Mouse (Mus musculus): Measurements from ENCODE around the gene Stat6. TPM values are rescaled to one million over a fixed set of nuclear protein-coding genes. Genes with fewer than 3 reads are reported as not detected.
A peak's percentile ranks its signal among the peaks of the same experiment; 100 is the strongest.

The Stat6 gene
- polyA plus RNA-seq, 1 experiment, result 8.7 TPM

DNA sequence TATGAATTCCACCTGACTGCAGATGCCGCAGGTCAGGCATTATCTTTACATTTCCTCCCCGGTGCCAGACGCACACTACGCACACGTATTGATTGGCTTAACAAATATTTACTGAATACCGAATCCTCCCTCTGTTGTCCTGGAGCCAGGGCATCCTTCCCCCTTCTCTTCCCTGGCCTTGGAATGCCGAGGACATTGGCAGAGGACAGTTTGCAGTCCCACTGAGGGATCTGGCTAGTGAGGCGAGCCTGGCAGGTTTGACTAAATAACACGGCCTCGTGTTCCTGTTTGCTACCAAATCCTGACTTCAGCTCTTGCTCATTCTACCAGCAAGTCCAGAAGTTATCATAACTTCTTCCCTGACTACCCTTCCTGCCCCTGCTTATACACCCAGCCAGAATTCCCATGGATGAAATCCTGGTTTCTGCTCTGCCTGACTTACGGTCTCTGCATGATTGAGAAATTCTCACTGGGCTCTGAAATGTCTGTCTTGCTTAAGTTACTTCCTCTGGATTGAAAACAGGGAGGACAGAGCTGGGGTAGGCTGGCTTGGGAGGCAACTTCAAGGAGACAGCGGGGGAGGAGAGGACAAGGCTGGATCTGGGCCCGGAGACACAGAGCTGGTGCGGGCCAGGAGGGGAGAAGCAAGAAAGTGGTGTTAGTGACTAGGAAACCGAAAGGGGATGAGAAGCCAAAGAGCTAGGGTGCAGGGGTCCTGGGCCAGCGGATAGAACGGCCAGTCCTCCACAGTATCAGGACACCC is 42.8 kb upstream of the Stat6 start:
- Histone ChIP-seq H3K27me3 (ENCODE audit: control insufficient read depth, insufficient read depth, low read length) (no peaks in the 10 kb centered on the region), H3K4me1 (ENCODE audit: control insufficient read depth, insufficient read depth, low read length) (peaks cover 69% of the 10 kb centered on the region), H3K4me3 (replicated peaks; ENCODE audit: insufficient read depth, low read depth, low read length) (no peak overlapping the region), H3K27ac (ENCODE audit: insufficient read depth, low read length) (peak overlapping the region; percentile 63)
- DNase-seq, result peak; percentile 64 to 75
- TF ChIP-seq POLR2A (IDR thresholded peaks at IDR 0.05; ENCODE audit: borderline replicate concordance, insufficient read depth, low read length), result no peak
- no peak for TF ChIP-seq CTCF (IDR thresholded peaks at IDR 0.05; ENCODE audit: borderline replicate concordance, insufficient read depth, low read depth, low read length)
- 8% methylated on average over 17 of the region's 17 CpGs for WGBS

GRCm38 (mm10) chr10:127602194-127602593 is 40.6 kb upstream of the Stat6 start:
- Histone ChIP-seq H3K27ac (ENCODE audit: insufficient read depth, low read length) (no peak overlapping the region), H3K4me1 (ENCODE audit: control insufficient read depth, insufficient read depth, low read length) (peaks cover 57% of the 10 kb centered on the region), H3K27me3 (ENCODE audit: control insufficient read depth, insufficient read depth, low read length) (no peaks in the 10 kb centered on the region), H3K4me3 (replicated peaks; ENCODE audit: insufficient read depth, low read depth, low read length) (no peak overlapping the region)
- DNase-seq, result no peak
- no peak for TF ChIP-seq POLR2A (IDR thresholded peaks at IDR 0.05; ENCODE audit: borderline replicate concordance, insufficient read depth, low read length)
- no peak for TF ChIP-seq CTCF (IDR thresholded peaks at IDR 0.05; ENCODE audit: borderline replicate concordance, insufficient read depth, low read depth, low read length)
- WGBS, result 93% methylated on average over 6 of the region's 6 CpGs

- Histone ChIP-seq H3K27me3 (ENCODE audit: control insufficient read depth, insufficient read depth, low read length) (no peaks in the 10 kb centered on the region), H3K4me1 (ENCODE audit: control insufficient read depth, insufficient read depth, low read length) (peaks cover 44% of the 10 kb centered on the region), H3K4me3 (replicated peaks; ENCODE audit: insufficient read depth, low read depth, low read length) (no peak overlapping the region), H3K27ac (ENCODE audit: insufficient read depth, low read length) (0 out of 2 replicates have a peak overlapping the region, but pooled peaks have one; percentile 17)
- TF ChIP-seq CTCF (IDR thresholded peaks at IDR 0.05; ENCODE audit: borderline replicate concordance, insufficient read depth, low read depth, low read length) (no peak), POLR2A (IDR thresholded peaks at IDR 0.05; ENCODE audit: borderline replicate concordance, insufficient read depth, low read length) (no peak)
- no peak for DNase-seq
- 78% methylated on average over 13 of the region's 13 CpGs for WGBS
Observed at GRCm38 (mm10) chr10:127603437-127604371, 39.1 kb upstream of the Stat6 start.

- no peak for TF ChIP-seq CTCF (IDR thresholded peaks at IDR 0.05; ENCODE audit: borderline replicate concordance, insufficient read depth, low read depth, low read length)
- Histone ChIP-seq H3K4me3 (replicated peaks; ENCODE audit: insufficient read depth, low read depth, low read length) (no peak overlapping the region), H3K4me1 (ENCODE audit: control insufficient read depth, insufficient read depth, low read length) (peaks cover 37% of the 10 kb centered on the region), H3K27me3 (ENCODE audit: control insufficient read depth, insufficient read depth, low read length) (no peaks in the 10 kb centered on the region), H3K27ac (ENCODE audit: insufficient read depth, low read length) (0 out of 2 replicates have a peak overlapping the region, but pooled peaks have one; percentile 17)
- peak; percentile 48 to 49 for DNase-seq
- 31% methylated on average over 15 of the region's 15 CpGs for WGBS
Observed at GRCm38 (mm10) chr10:127604465-127605250, 38.1 kb upstream of the Stat6 start.

GRCm38 (mm10) chr10:127605251-127605547 is 37.6 kb upstream of the Stat6 start:
- WGBS, result 75% methylated on average over 8 of the region's 8 CpGs
- DNase-seq, result no peak
- no peak overlapping the region for H3K27ac ChIP-seq (ENCODE audit: insufficient read depth, low read length)

GRCm38 (mm10) chr10:127605756-127606155 is 37.0 kb upstream of the Stat6 start:
- TF ChIP-seq POLR2A (IDR thresholded peaks at IDR 0.05; ENCODE audit: borderline replicate concordance, insufficient read depth, low read length) (no peak), CTCF (IDR thresholded peaks at IDR 0.05; ENCODE audit: borderline replicate concordance, insufficient read depth, low read depth, low read length) (no peak)
- Histone ChIP-seq H3K27me3 (ENCODE audit: control insufficient read depth, insufficient read depth, low read length) (no peaks in the 10 kb centered on the region), H3K4me3 (replicated peaks; ENCODE audit: insufficient read depth, low read depth, low read length) (no peak overlapping the region), H3K27ac (ENCODE audit: insufficient read depth, low read length) (no peak overlapping the region), H3K4me1 (ENCODE audit: control insufficient read depth, insufficient read depth, low read length) (peaks cover 26% of the 10 kb centered on the region)
- no peak for DNase-seq
- 43% methylated on average over 9 of the region's 9 CpGs for WGBS

More at GRCm38 (mm10) chr10:127605251-127605547, 37.6 kb upstream of the Stat6 start:
- no peak overlapping the region for H3K4me3 ChIP-seq (replicated peaks; ENCODE audit: insufficient read depth, low read depth, low read length)
- no peaks in the 10 kb centered on the region for H3K27me3 ChIP-seq (ENCODE audit: control insufficient read depth, insufficient read depth, low read length)
- no peak for TF ChIP-seq POLR2A (IDR thresholded peaks at IDR 0.05; ENCODE audit: borderline replicate concordance, insufficient read depth, low read length)
- no peak for TF ChIP-seq CTCF (IDR thresholded peaks at IDR 0.05; ENCODE audit: borderline replicate concordance, insufficient read depth, low read depth, low read length)
- H3K4me1 ChIP-seq (ENCODE audit: control insufficient read depth, insufficient read depth, low read length), result peaks cover 31% of the 10 kb centered on the region

DNA sequence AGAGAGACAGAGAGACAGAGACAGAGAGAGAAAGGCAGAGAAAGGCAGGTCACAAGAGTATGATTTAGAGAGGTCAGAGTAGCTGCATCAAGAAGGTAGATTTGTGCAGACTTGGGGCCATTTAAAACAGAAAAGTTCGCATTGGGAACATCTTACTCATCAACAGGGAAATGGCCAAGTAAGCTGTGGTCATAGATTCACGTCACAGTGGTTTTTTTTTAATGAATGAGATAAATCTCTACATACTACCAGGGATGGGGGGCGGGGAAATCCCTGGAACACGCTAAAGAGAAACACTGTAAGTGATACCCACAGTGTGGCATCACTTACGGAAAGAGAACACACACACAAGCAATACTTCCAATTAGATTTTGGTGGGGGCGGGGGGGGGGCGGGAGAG is 35.7 kb upstream of the Stat6 start:
- H3K4me3 ChIP-seq (replicated peaks; ENCODE audit: insufficient read depth, low read depth, low read length), result no peak overlapping the region
- WGBS, result 89% methylated on average over 7 of the region's 7 CpGs
- H3K4me1 ChIP-seq (ENCODE audit: control insufficient read depth, insufficient read depth, low read length), result peaks cover 24% of the 10 kb centered on the region
- H3K27me3 ChIP-seq (ENCODE audit: control insufficient read depth, insufficient read depth, low read length), result no peaks in the 10 kb centered on the region
- H3K27ac ChIP-seq (ENCODE audit: insufficient read depth, low read length), result no peak overlapping the region
- TF ChIP-seq CTCF (IDR thresholded peaks at IDR 0.05; ENCODE audit: borderline replicate concordance, insufficient read depth, low read depth, low read length), result no peak
- TF ChIP-seq POLR2A (IDR thresholded peaks at IDR 0.05; ENCODE audit: borderline replicate concordance, insufficient read depth, low read length), result no peak
- DNase-seq, result no peak
